Mouse (Mus musculus) thymus, adult 2 months (tissue): ENCODE data around the gene Sec24c.

ENCODE experiments used
- CTCF ChIP-seq: fragments of 200-500 bp; IDR thresholded peaks from 2 replicates; pipeline ENCODE4 v1.5.1; 2012; ENCODE audit warnings: mild to moderate bottlenecking, control low read depth, low read length, moderate library complexity, borderline replicate concordance; ENCODE audit not compliant: control insufficient read depth, poor library complexity, insufficient read depth; ENCODE audit errors: extremely low read depth
- POLR2A ChIP-seq: fragments of 200-500 bp; IDR thresholded peaks from 2 replicates; pipeline ENCODE4 v1.6.1; 2012; ENCODE audit warnings: mild to moderate bottlenecking, low read length, control low read depth, moderate library complexity; ENCODE audit not compliant: control insufficient read depth, poor library complexity, insufficient read depth; ENCODE audit errors: extremely low read depth

GRCm38 (mm10) chr14:20713832-20714231 lies 39.7 kb downstream of the Sec24c start:
- TF ChIP-seq CTCF (no peak), POLR2A (no peak)
